Mouse (Mus musculus): Measurements from ENCODE around the gene Nras.
A peak's percentile ranks its signal among the peaks of the same experiment; 100 is the strongest.

Nras gene

GRCm38 (mm10) chr3:103098662-103099061 lies 40.6 kb downstream of the Nras start:
- DNase-seq (ENCODE audit: extremely low spot score, low read depth, low spot score), result no peak

- DNase-seq (ENCODE audit: extremely low spot score, low read depth, low spot score), result no peak
Measured at GRCm38 (mm10) chr3:103099667-103100066, 41.6 kb downstream of the Nras start.

GRCm38 (mm10) chr3:103100735-103101134 lies 42.6 kb downstream of the Nras start:
- no peak for DNase-seq (ENCODE audit: extremely low spot score, low read depth, low spot score)

- no peak for DNase-seq (ENCODE audit: extremely low spot score, low read depth, low spot score)
Measured at GRCm38 (mm10) chr3:103101194-103101593, 43.1 kb downstream of the Nras start.

- no peak for DNase-seq (ENCODE audit: extremely low spot score, low read depth, low spot score)
Measured at GRCm38 (mm10) chr3:103101909-103102308, 43.8 kb downstream of the Nras start.

- DNase-seq (ENCODE audit: extremely low spot score, low read depth, low spot score), result peak; percentile 44
Measured at GRCm38 (mm10) chr3:103102454-103103390, 44.6 kb downstream of the Nras start, which contains the start of gene Dennd2c. TSS of gene Dennd2c (plus strand) at chr3:103102604.

- no peak for DNase-seq (ENCODE audit: extremely low spot score, low read depth, low spot score)
Measured at GRCm38 (mm10) chr3:103107565-103108240, 49.6 kb downstream of the Nras start.

GRCm38 (mm10) chr3:103112216-103112615 lies 54.1 kb downstream of the Nras start:
- DNase-seq (ENCODE audit: extremely low spot score, low read depth, low spot score), result no peak

All from hindlimb bud, embryonic 11.5 days (tissue).